Mouse (Mus musculus): ENCODE data around the gene Tmem121.

- TF ChIP-seq CTCF (IDR thresholded peaks at IDR 0.05; ENCODE audit: control insufficient read depth, insufficient read depth, low read length) (no peak), POLR2A (IDR thresholded peaks at IDR 0.05; ENCODE audit: borderline replicate concordance, control insufficient read depth, low read depth, low read length) (no peak)
Observed at GRCm38 (mm10) chr12:113207737-113208136, 22.0 kb downstream of the Tmem121 start.
